In genomic region chr10:103910098-103910497, GRCm38 (mm10) we compare ENCODE assay signal across 18 mouse cellular contexts.
DNase-seq lines count a peak whose midpoint lies in the region; ATAC-seq and TF ChIP-seq lines count a peak whose summit lies in the region.
"Had no signal": no experiment of that assay in that cellular context is flagged by ENCODE, and none has a peak within 500 bp of the region (broad histone marks: within the 10 kb centered on the region; RNA-seq: fewer than 3 reads in every experiment).

No protein-coding gene starts in this region.

- H3K4me3 ChIP-seq in kidney, embryonic 15.5 days (replicated peaks): no peak overlapping the region
- H3K4me3 ChIP-seq in lung, embryonic 14.5 days (ENCODE audit: low read depth, low read length): no peak overlapping the region
- H3K4me3 ChIP-seq: forebrain, embryonic 15.5 days; heart, embryonic 10.5 days; hindbrain, embryonic 13.5 days had no signal

- WGBS in kidney, embryonic 15.5 days: 50% methylated on average over 2 of the region's 2 CpGs
- 61% methylated on average over 2 of the region's 2 CpGs for WGBS in lung, embryonic 14.5 days

- H3K36me3 ChIP-seq in kidney, embryonic 15.5 days: no peaks in the 10 kb centered on the region
- H3K36me3 ChIP-seq in lung, embryonic 14.5 days (ENCODE audit: insufficient read depth): no peaks in the 10 kb centered on the region
- H3K36me3 ChIP-seq: forebrain, embryonic 15.5 days; heart, embryonic 10.5 days; hindbrain, embryonic 13.5 days had no signal

- H3K27ac ChIP-seq in kidney, embryonic 15.5 days: no peak overlapping the region
- no peak overlapping the region for H3K27ac ChIP-seq in lung, embryonic 14.5 days (ENCODE audit: low read depth)
- H3K27ac ChIP-seq: forebrain, embryonic 15.5 days; heart, embryonic 10.5 days; hindbrain, embryonic 13.5 days had no signal

- H3K4me1 ChIP-seq in kidney, embryonic 15.5 days: no peaks in the 10 kb centered on the region
- H3K4me1 ChIP-seq in lung, embryonic 14.5 days (ENCODE audit: insufficient read depth): no peaks in the 10 kb centered on the region
- H3K4me1 ChIP-seq: forebrain, embryonic 15.5 days; heart, embryonic 10.5 days; hindbrain, embryonic 13.5 days had no signal

- H3K4me2 ChIP-seq in kidney, embryonic 15.5 days: no peak overlapping the region
- no peak overlapping the region for H3K4me2 ChIP-seq in lung, embryonic 14.5 days
- H3K4me2 ChIP-seq: forebrain, embryonic 15.5 days; hindbrain, embryonic 13.5 days had no signal

- no peak for DNase-seq in kidney, postnatal 14 days
- peak; percentile 13 for DNase-seq in lung, embryonic 14.5 days
- no peak for DNase-seq in lung, postnatal 10 days
- peak; percentile 31 for DNase-seq in hindlimb bud, embryonic 11.5 days (ENCODE audit: extremely low spot score, low read depth, low spot score)
- DNase-seq in right cerebral cortex, postnatal 10 days (ENCODE audit: low spot score in 2 of 2): no peak
- DNase-seq: adrenal gland, adult 8-10 months; adrenal gland, postnatal 36 days; cerebellum, adult 2 months; cerebellum, postnatal 10 days; gastrocnemius, postnatal 10 days; heart, adult 18-20 months; heart, postnatal 10 days had no signal

- H3K9me3 ChIP-seq in kidney, embryonic 15.5 days (replicated peaks): no peaks in the 10 kb centered on the region
- no peaks in the 10 kb centered on the region for H3K9me3 ChIP-seq in lung, embryonic 14.5 days (ENCODE audit: low read depth, low read length)
- H3K9me3 ChIP-seq: forebrain, embryonic 15.5 days; heart, embryonic 10.5 days; hindbrain, embryonic 13.5 days had no signal

- ATAC-seq in kidney, embryonic 15.5 days (replicated peaks; ENCODE audit: low FRiP score): peak; percentile 87
- peak; percentile 47; the same call in 1 of the 2 replicates for ATAC-seq in lung, embryonic 14.5 days (ENCODE audit: insufficient read depth)
- no peak for ATAC-seq in activated CD4-positive, CD25-positive, alpha-beta regulatory T cell, adult 4 months
- ATAC-seq: forebrain, embryonic 15.5 days had no signal

- H3K27me3 ChIP-seq in kidney, embryonic 15.5 days: no peaks in the 10 kb centered on the region
- no peaks in the 10 kb centered on the region for H3K27me3 ChIP-seq in lung, embryonic 14.5 days (ENCODE audit: insufficient read depth, low read length)
- H3K27me3 ChIP-seq: CH12.LX; forebrain, embryonic 15.5 days; hindbrain, embryonic 13.5 days had no signal

- no peak for TF ChIP-seq CTCF in lung, embryonic 14.5 days (IDR thresholded peaks at IDR 0.05; ENCODE audit: low read depth)

- no peak overlapping the region for H3K9ac ChIP-seq in kidney, embryonic 15.5 days
- no peak overlapping the region for H3K9ac ChIP-seq in lung, embryonic 14.5 days
- H3K9ac ChIP-seq: forebrain, embryonic 15.5 days; hindbrain, embryonic 13.5 days had no signal

Comparison
In these comparisons a context has a peak if more than half of its experiments do, and no peak if none do; other contexts are left out.
1. DNase-seq: peak in lung, embryonic 14.5 days (single experiment) and hindlimb bud, embryonic 11.5 days (single experiment); none in kidney, postnatal 14 days (single experiment), lung, postnatal 10 days (single experiment) and right cerebral cortex, postnatal 10 days (0 of 2).